Mouse (Mus musculus): ENCODE results near the gene Bach2.

The Bach2 gene

GRCm38 (mm10) chr4:32426779-32427577 is 188.4 kb downstream of the Bach2 start:
- Histone ChIP-seq H3K4me1 (replicated peaks; ENCODE audit: low read depth, low read length) (no peaks in the 10 kb centered on the region; the same call in 1 of the 2 replicates), H3K27me3 (ENCODE audit: insufficient read depth, low read length) (peaks cover 45% of the 10 kb centered on the region), H3K9me3 (ENCODE audit: low read length) (peaks cover 15% of the 10 kb centered on the region), H3K36me3 (ENCODE audit: insufficient read depth, low read length) (no peaks in the 10 kb centered on the region), H3K4me3 (replicated peaks; ENCODE audit: low read length) (0 out of 2 replicates have a peak overlapping the region, but pooled peaks have one; percentile 26)
- no peak for TF ChIP-seq CTCF (conservative IDR thresholded peaks at IDR 0.05; ENCODE audit: low read length)
- no peak for TF ChIP-seq NANOG (IDR thresholded peaks at IDR 0.05; ENCODE audit: borderline replicate concordance, low read length)

- no peaks in the 10 kb centered on the region for H3K36me3 ChIP-seq (ENCODE audit: insufficient read depth, low read length)
- TF ChIP-seq CTCF (conservative IDR thresholded peaks at IDR 0.05; ENCODE audit: low read length) (no peak), POU5F1 (IDR thresholded peaks at IDR 0.05; ENCODE audit: borderline replicate concordance, low read length) (no peak), NANOG (IDR thresholded peaks at IDR 0.05; ENCODE audit: borderline replicate concordance, low read length) (no peak)
- no peak overlapping the region for H3K4me3 ChIP-seq (replicated peaks; ENCODE audit: low read length)
- peaks cover 42% of the 10 kb centered on the region for H3K27me3 ChIP-seq (ENCODE audit: insufficient read depth, low read length)
- no peaks in the 10 kb centered on the region; the same call in 1 of the 2 replicates for H3K4me1 ChIP-seq (replicated peaks; ENCODE audit: low read depth, low read length)
- H3K9me3 ChIP-seq (ENCODE audit: low read length), result peaks cover 15% of the 10 kb centered on the region
Measured at GRCm38 (mm10) chr4:32428738-32429137, 190.1 kb downstream of the Bach2 start.

- no peaks in the 10 kb centered on the region; the same call in 1 of the 2 replicates for H3K4me1 ChIP-seq (replicated peaks; ENCODE audit: low read depth, low read length)
Measured at GRCm38 (mm10) chr4:32430136-32430535, 191.5 kb downstream of the Bach2 start.

GRCm38 (mm10) chr4:32430981-32431380 is 192.4 kb downstream of the Bach2 start:
- no peaks in the 10 kb centered on the region; the same call in 1 of the 2 replicates for H3K4me1 ChIP-seq (replicated peaks; ENCODE audit: low read depth, low read length)
- peaks cover 15% of the 10 kb centered on the region for H3K9me3 ChIP-seq (ENCODE audit: low read length)
- H3K27me3 ChIP-seq (ENCODE audit: insufficient read depth, low read length), result peaks cover 25% of the 10 kb centered on the region
- no peaks in the 10 kb centered on the region for H3K36me3 ChIP-seq (ENCODE audit: insufficient read depth, low read length)
- H3K4me3 ChIP-seq (replicated peaks; ENCODE audit: low read length), result no peak overlapping the region
- TF ChIP-seq CTCF (conservative IDR thresholded peaks at IDR 0.05; ENCODE audit: low read length), result no peak
- TF ChIP-seq NANOG (IDR thresholded peaks at IDR 0.05; ENCODE audit: borderline replicate concordance, low read length), result no peak
- TF ChIP-seq POU5F1 (IDR thresholded peaks at IDR 0.05; ENCODE audit: borderline replicate concordance, low read length), result no peak

More at GRCm38 (mm10) chr4:32430136-32430535, 191.5 kb downstream of the Bach2 start:
- peaks cover 31% of the 10 kb centered on the region for H3K27me3 ChIP-seq (ENCODE audit: insufficient read depth, low read length)
- H3K4me3 ChIP-seq (replicated peaks; ENCODE audit: low read length), result no peak overlapping the region
- peaks cover 15% of the 10 kb centered on the region for H3K9me3 ChIP-seq (ENCODE audit: low read length)
- no peaks in the 10 kb centered on the region for H3K36me3 ChIP-seq (ENCODE audit: insufficient read depth, low read length)
- TF ChIP-seq NANOG (IDR thresholded peaks at IDR 0.05; ENCODE audit: borderline replicate concordance, low read length), result no peak
- TF ChIP-seq CTCF (conservative IDR thresholded peaks at IDR 0.05; ENCODE audit: low read length), result no peak
- TF ChIP-seq POU5F1 (IDR thresholded peaks at IDR 0.05; ENCODE audit: borderline replicate concordance, low read length), result no peak

- Histone ChIP-seq H3K4me3 (replicated peaks; ENCODE audit: low read length) (no peak overlapping the region), H3K27me3 (ENCODE audit: insufficient read depth, low read length) (peaks cover 13% of the 10 kb centered on the region), H3K9me3 (ENCODE audit: low read length) (peaks cover 12% of the 10 kb centered on the region), H3K4me1 (replicated peaks; ENCODE audit: low read depth, low read length) (no peaks in the 10 kb centered on the region), H3K36me3 (ENCODE audit: insufficient read depth, low read length) (no peaks in the 10 kb centered on the region)
- no peak for TF ChIP-seq POU5F1 (IDR thresholded peaks at IDR 0.05; ENCODE audit: borderline replicate concordance, low read length)
- no peak for TF ChIP-seq CTCF (conservative IDR thresholded peaks at IDR 0.05; ENCODE audit: low read length)
- TF ChIP-seq NANOG (IDR thresholded peaks at IDR 0.05; ENCODE audit: borderline replicate concordance, low read length), result no peak
Measured at GRCm38 (mm10) chr4:32432271-32432781, 193.7 kb downstream of the Bach2 start.

- no peak for TF ChIP-seq POU5F1 (IDR thresholded peaks at IDR 0.05; ENCODE audit: borderline replicate concordance, low read length)
- TF ChIP-seq NANOG (IDR thresholded peaks at IDR 0.05; ENCODE audit: borderline replicate concordance, low read length), result no peak
- TF ChIP-seq CTCF (conservative IDR thresholded peaks at IDR 0.05; ENCODE audit: low read length), result no peak
- H3K4me3 ChIP-seq (replicated peaks; ENCODE audit: low read length), result no peak overlapping the region
- H3K9me3 ChIP-seq (ENCODE audit: low read length), result peaks cover 6% of the 10 kb centered on the region
- H3K36me3 ChIP-seq (ENCODE audit: insufficient read depth, low read length), result no peaks in the 10 kb centered on the region
- peaks cover 7% of the 10 kb centered on the region; the same call in 1 of the 2 replicates for H3K27me3 ChIP-seq (ENCODE audit: insufficient read depth, low read length)
- no peaks in the 10 kb centered on the region for H3K4me1 ChIP-seq (replicated peaks; ENCODE audit: low read depth, low read length)
Measured at GRCm38 (mm10) chr4:32432945-32433344, 194.3 kb downstream of the Bach2 start.

GRCm38 (mm10) chr4:32434612-32435011 is 196.0 kb downstream of the Bach2 start:
- no peak overlapping the region for H3K4me3 ChIP-seq (replicated peaks; ENCODE audit: low read length)
- H3K4me1 ChIP-seq (replicated peaks; ENCODE audit: low read depth, low read length), result no peaks in the 10 kb centered on the region
- H3K36me3 ChIP-seq (ENCODE audit: insufficient read depth, low read length), result no peaks in the 10 kb centered on the region
- TF ChIP-seq CTCF (conservative IDR thresholded peaks at IDR 0.05; ENCODE audit: low read length), result no peak
- no peak for TF ChIP-seq POU5F1 (IDR thresholded peaks at IDR 0.05; ENCODE audit: borderline replicate concordance, low read length)
- no peak for TF ChIP-seq NANOG (IDR thresholded peaks at IDR 0.05; ENCODE audit: borderline replicate concordance, low read length)
- 0 out of 2 replicates have a peak, but pooled peaks cover under 1% of the 10 kb centered on the region for H3K27me3 ChIP-seq (ENCODE audit: insufficient read depth, low read length)
- no peaks in the 10 kb centered on the region for H3K9me3 ChIP-seq (ENCODE audit: low read length)

GRCm38 (mm10) chr4:32439974-32440739 is 201.6 kb downstream of the Bach2 start:
- Histone ChIP-seq H3K27me3 (ENCODE audit: insufficient read depth, low read length) (no peaks in the 10 kb centered on the region), H3K9me3 (ENCODE audit: low read length) (no peaks in the 10 kb centered on the region), H3K36me3 (ENCODE audit: insufficient read depth, low read length) (no peaks in the 10 kb centered on the region), H3K4me3 (replicated peaks; ENCODE audit: low read length) (no peak overlapping the region), H3K4me1 (replicated peaks; ENCODE audit: low read depth, low read length) (no peaks in the 10 kb centered on the region)
- TF ChIP-seq NANOG (IDR thresholded peaks at IDR 0.05; ENCODE audit: borderline replicate concordance, low read length), result no peak

All from E14TG2a.4 (cell line).